Mouse (Mus musculus) brain, embryonic 14.5 days (tissue): Measurements from ENCODE around the gene Scyl2.

Experiments used
- CTCF ChIP-seq: fragments of 200-500 bp; IDR thresholded peaks from 2 replicates; pipeline ENCODE4 v1.5.1; 2012; ENCODE audit warnings: inconsistent platforms, mild to moderate bottlenecking, moderate library complexity, borderline replicate concordance; ENCODE audit not compliant: insufficient read depth, insufficient read length; ENCODE audit errors: extremely low read depth
- POLR2A ChIP-seq: fragments of 200-500 bp; IDR thresholded peaks from 2 replicates; pipeline ENCODE4 v1.6.1; 2012; ENCODE audit warnings: mild to moderate bottlenecking, inconsistent platforms, borderline replicate concordance; ENCODE audit not compliant: poor library complexity, insufficient read depth, insufficient read length, severe bottlenecking; ENCODE audit errors: extremely low read depth

DNA sequence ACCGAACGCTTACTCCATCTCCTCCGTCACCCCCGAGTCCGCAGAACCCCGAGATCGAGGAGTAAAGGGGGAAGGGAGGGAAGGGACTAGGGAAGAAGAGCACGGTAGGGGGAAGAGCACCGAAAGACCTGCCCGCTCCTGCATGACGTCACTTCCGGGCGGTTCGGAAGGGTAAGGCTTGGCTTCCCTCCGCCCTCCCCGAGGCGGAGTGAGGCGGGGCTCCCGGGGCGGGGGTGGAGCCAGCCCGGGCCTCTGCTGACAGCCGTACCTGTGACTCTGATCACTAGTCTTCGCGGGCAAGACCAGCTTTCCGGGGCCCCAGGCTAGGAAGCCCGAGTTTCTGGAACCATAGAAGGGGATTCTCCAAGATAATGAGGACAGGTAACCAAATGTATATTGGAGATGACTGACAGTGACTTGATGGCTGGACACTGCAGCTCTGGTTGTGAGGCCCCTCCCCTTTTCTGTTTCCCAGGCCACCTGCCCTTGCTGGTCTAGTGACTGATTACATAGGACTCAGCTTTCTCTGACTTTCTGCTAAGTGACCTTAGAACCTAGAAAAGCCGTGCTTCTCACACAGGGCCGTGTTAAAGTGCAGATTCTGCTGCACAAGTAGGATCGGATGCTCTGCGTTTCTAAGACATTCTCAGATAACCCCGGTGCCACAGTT, at the start of gene Scyl2:
- no peak for TF ChIP-seq CTCF
- TF ChIP-seq POLR2A: peak; percentile 36; the same call in 1 of the 2 replicates
